21 mouse cellular contexts compared by ENCODE assay signal in the genomic region with DNA sequence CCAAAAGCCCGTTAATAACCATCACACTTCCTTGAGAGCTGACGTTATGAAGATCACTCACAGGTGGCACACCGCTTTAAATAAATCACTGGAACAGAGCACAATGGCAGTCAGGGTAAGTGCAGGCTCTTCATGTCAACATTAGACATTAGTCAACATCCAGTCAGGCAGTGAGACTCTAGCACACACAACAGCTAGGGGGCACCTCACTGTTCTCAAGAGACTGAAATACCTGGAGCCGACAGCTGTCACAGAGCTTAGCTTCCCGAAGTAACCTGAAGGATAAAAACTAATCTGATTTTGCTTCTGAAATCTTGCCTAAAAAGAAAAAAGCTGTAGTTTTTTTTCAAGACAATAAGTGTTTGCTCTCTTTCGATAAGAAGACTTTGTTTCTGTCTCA. TPM values are rescaled to one million over a fixed set of nuclear protein-coding genes. Genes with fewer than 3 reads are reported as not detected.
A peak's percentile ranks its signal among the peaks of the same experiment; 100 is the strongest.
DNase-seq lines count a peak whose midpoint lies in the region; ATAC-seq and TF ChIP-seq lines count a peak whose summit lies in the region.
"Had no signal": no experiment of that assay in that cellular context is flagged by ENCODE, and none has a peak within 500 bp of the region (broad histone marks: within the 10 kb centered on the region; RNA-seq: fewer than 3 reads in every experiment).

No protein-coding gene starts in this region.

- no peak overlapping the region for H3K27ac ChIP-seq in kidney, adult 2 months (ENCODE audit: insufficient read depth, low read depth, low read length)
- H3K27ac ChIP-seq in kidney, embryonic 14.5 days (ENCODE audit: low read depth, low read length), result no peak overlapping the region
- no peak overlapping the region for H3K27ac ChIP-seq in lung, embryonic 14.5 days (ENCODE audit: low read depth)
- H3K27ac ChIP-seq: forebrain, embryonic 15.5 days; gastrocnemius, adult 2 months; hindbrain, embryonic 13.5 days; midbrain, embryonic 13.5 days; neural tube, embryonic 15.5 days had no signal

- DNase-seq in kidney, adult 2 months, result no peak
- peak; percentile 19 for DNase-seq in lung, embryonic 14.5 days
- no peak for DNase-seq in lung, postnatal 4 days
- peak; percentile 58 for DNase-seq in brain, adult 2 months (ENCODE audit: low read depth, low spot score)
- DNase-seq in lung, postnatal 36 days, result peak; percentile 46
- no peak for DNase-seq in adrenal gland, adult 2 months
- DNase-seq: cerebellum, adult 9-11 months; gastrocnemius, adult 2 months; kidney, adult 11 months; kidney, postnatal 36 days; liver; right cerebral cortex, postnatal 4 days; thymus, adult 18-20 months had no signal

- no peak for ATAC-seq in kidney, embryonic 14.5 days (ENCODE audit: low FRiP score, low TSS enrichment)
- no peak for ATAC-seq in lung, embryonic 14.5 days (ENCODE audit: insufficient read depth)
- ATAC-seq: forebrain, embryonic 15.5 days; midbrain, embryonic 13.5 days had no signal

- no peak overlapping the region for H3K4me3 ChIP-seq in kidney, adult 2 months (ENCODE audit: insufficient read depth, low read depth, low read length)
- H3K4me3 ChIP-seq in kidney, embryonic 14.5 days (ENCODE audit: low read length), result no peak overlapping the region
- no peak overlapping the region for H3K4me3 ChIP-seq in lung, embryonic 14.5 days (ENCODE audit: low read depth, low read length)
- H3K4me3 ChIP-seq: forebrain, embryonic 15.5 days; gastrocnemius, adult 2 months; hindbrain, embryonic 13.5 days; midbrain, embryonic 13.5 days; myocyte; neural tube, embryonic 15.5 days had no signal

- H3K4me1 ChIP-seq in kidney, adult 2 months (ENCODE audit: control insufficient read depth, insufficient read depth, low read length), result no peaks in the 10 kb centered on the region
- no peaks in the 10 kb centered on the region for H3K4me1 ChIP-seq in kidney, embryonic 14.5 days (ENCODE audit: control insufficient read depth, insufficient read depth, low read length)
- H3K4me1 ChIP-seq in lung, embryonic 14.5 days (ENCODE audit: insufficient read depth), result no peaks in the 10 kb centered on the region

- H3K36me3 ChIP-seq in kidney, adult 2 months (ENCODE audit: control insufficient read depth, insufficient read depth, low read length), result no peaks in the 10 kb centered on the region
- no peaks in the 10 kb centered on the region for H3K36me3 ChIP-seq in kidney, embryonic 14.5 days (ENCODE audit: control insufficient read depth, insufficient read depth, low read length)
- no peaks in the 10 kb centered on the region for H3K36me3 ChIP-seq in lung, embryonic 14.5 days (ENCODE audit: insufficient read depth)
- H3K36me3 ChIP-seq: forebrain, embryonic 15.5 days; G1E; midbrain, embryonic 13.5 days; neural tube, embryonic 15.5 days had no signal

- no peak overlapping the region for H3K9ac ChIP-seq in kidney, embryonic 14.5 days (ENCODE audit: low read depth, low read length)
- no peak overlapping the region for H3K9ac ChIP-seq in lung, embryonic 14.5 days
- H3K9ac ChIP-seq: forebrain, embryonic 15.5 days; hindbrain, embryonic 13.5 days; midbrain, embryonic 13.5 days; neural tube, embryonic 15.5 days had no signal

- TF ChIP-seq CTCF in kidney, adult 2 months (conservative IDR thresholded peaks at IDR 0.05; ENCODE audit: insufficient read depth, insufficient read length, low read depth, low read length), result peak; percentile 33
- TF ChIP-seq CTCF in lung, embryonic 14.5 days (IDR thresholded peaks at IDR 0.05; ENCODE audit: low read depth), result peak; percentile 51

- no peaks in the 10 kb centered on the region for H3K9me3 ChIP-seq in kidney, embryonic 14.5 days (ENCODE audit: control insufficient read depth, low read length)
- H3K9me3 ChIP-seq in lung, embryonic 14.5 days (ENCODE audit: low read depth, low read length), result no peaks in the 10 kb centered on the region
- H3K9me3 ChIP-seq: forebrain, embryonic 15.5 days; G1E; hindbrain, embryonic 13.5 days; midbrain, embryonic 13.5 days; neural tube, embryonic 15.5 days had no signal

- no peak for TF ChIP-seq POLR2A in kidney, adult 2 months (IDR thresholded peaks at IDR 0.05; ENCODE audit: low read depth, low read length)

- no peaks in the 10 kb centered on the region for H3K27me3 ChIP-seq in kidney, adult 2 months (replicated peaks; ENCODE audit: control insufficient read depth, insufficient read depth, low read length)
- no peaks in the 10 kb centered on the region; the same call in 1 of the 2 replicates for H3K27me3 ChIP-seq in kidney, embryonic 14.5 days (ENCODE audit: control insufficient read depth, insufficient read depth, low read length)
- H3K27me3 ChIP-seq in lung, embryonic 14.5 days (ENCODE audit: insufficient read depth, low read length), result no peaks in the 10 kb centered on the region
- H3K27me3 ChIP-seq: forebrain, embryonic 15.5 days; hindbrain, embryonic 13.5 days; midbrain, embryonic 13.5 days; neural tube, embryonic 15.5 days had no signal

- no peak overlapping the region for H3K4me2 ChIP-seq in kidney, embryonic 14.5 days (replicated peaks; ENCODE audit: low read depth, low read length)
- no peak overlapping the region for H3K4me2 ChIP-seq in lung, embryonic 14.5 days
- H3K4me2 ChIP-seq: forebrain, embryonic 15.5 days; hindbrain, embryonic 13.5 days; midbrain, embryonic 13.5 days; neural tube, embryonic 15.5 days had no signal

- 69% methylated on average over 6 of the region's 6 CpGs for WGBS in kidney, adult 2 months
- 77% methylated on average over 6 of the region's 6 CpGs for WGBS in kidney, embryonic 14.5 days
- 48% methylated on average over 6 of the region's 6 CpGs for WGBS in lung, embryonic 14.5 days

RNA-seq across cellular contexts. Expression of a gene that starts 49.9 kb away (rescaled TPM):
- 6.4 and 7.1 TPM in 2 replicates for polyA plus RNA-seq in kidney, adult 2 months (2012; rRNA removed)
- polyA plus RNA-seq in kidney, embryonic 14.5 days (2014; fragmentation: Nextera tagmentation; extraction: Ambion mirVana), result 0.24 and 0.50 TPM in 2 replicates
- polyA plus RNA-seq in lung, embryonic 14.5 days (2014; fragmentation: Nextera tagmentation; extraction: Ambion mirVana), result 0.46 and 0.58 TPM in 2 replicates
- 10 to 100 TPM in 1 of 2 experiments, 1 to 10 TPM in 1; 5.6 to 14.7 TPM for total RNA-seq in adrenal gland, adult 2 months (2021)
- polyA plus RNA-seq in adrenal gland, adult 2 months (2012; rRNA removed), result 0.95 and 1.3 TPM in 2 replicates
- total RNA-seq: granulocyte monocyte progenitor cell, adult 5-6 weeks had no signal
- polyA plus RNA-seq: G1E had no signal

Comparison
In these comparisons a context has a peak if more than half of its experiments do, and no peak if none do; other contexts are left out.
1. DNase-seq: peak in lung, embryonic 14.5 days (single experiment), brain, adult 2 months (single experiment) and lung, postnatal 36 days (single experiment); none in kidney, adult 2 months (single experiment), lung, postnatal 4 days (0 of 2) and adrenal gland, adult 2 months (single experiment).